Mouse (Mus musculus) hindbrain, embryonic 11.5 days (tissue): ENCODE data around the gene Sfswap. TPM values are rescaled to one million over a fixed set of nuclear protein-coding genes. Genes with fewer than 3 reads are reported as not detected.
A peak's percentile ranks its signal among the peaks of the same experiment; 100 is the strongest.

Experiments
- ATAC-seq: fragments of 200-750 bp; cut with Nextera tagmentation; 2 replicates; pipeline ENCODE4 v1.8.0; 2017; ENCODE audit warnings: mild to moderate bottlenecking, moderate TSS enrichment, moderate library complexity; ENCODE audit not compliant: low FRiP score
- DNase-seq: peaks from one replicate; pipeline ENCODE4 v3.0.0-alpha.2; 2015; ENCODE audit warnings: low spot score
- H3K27ac ChIP-seq: fragments of 300-500 bp; sonication (generic); 2 replicates; pipeline ENCODE4 v1.5.1; 2014; ENCODE audit warnings: mild to moderate bottlenecking, low read depth, low read length
- H3K27me3 ChIP-seq: fragments of 300-500 bp; sonication (generic); 2 replicates; pipeline ENCODE4 v1.6.1; 2014; ENCODE audit warnings: mild to moderate bottlenecking, low read length, moderate library complexity, mixed read lengths; ENCODE audit not compliant: control insufficient read depth, insufficient read depth
- H3K36me3 ChIP-seq: fragments of 300-500 bp; sonication (generic); 2 replicates; pipeline ENCODE4 v1.6.1; 2014; ENCODE audit warnings: mild to moderate bottlenecking, low read length, moderate library complexity, mixed read lengths; ENCODE audit not compliant: control insufficient read depth, insufficient read depth
- H3K4me1 ChIP-seq: fragments of 300-500 bp; sonication (generic); replicated peaks from 2 replicates; pipeline ENCODE4 v1.6.1; 2014; ENCODE audit warnings: low read length, mixed read lengths; ENCODE audit not compliant: control insufficient read depth, insufficient read depth
- H3K4me2 ChIP-seq: fragments of 300-500 bp; sonication (generic); replicated peaks from 2 replicates; pipeline ENCODE4 v1.6.1; 2014; ENCODE audit warnings: mild to moderate bottlenecking, low read depth, low read length
- H3K4me3 ChIP-seq: fragments of 300-500 bp; sonication (generic); 2 replicates; pipeline ENCODE4 v1.5.1; 2014; ENCODE audit warnings: low read depth, low read length
- H3K9ac ChIP-seq: fragments of 300-500 bp; sonication (generic); 2 replicates; pipeline ENCODE4 v1.6.1; 2014; ENCODE audit warnings: low read depth, low read length
- H3K9me3 ChIP-seq: fragments of 300-500 bp; sonication (generic); 2 replicates; pipeline ENCODE4 v1.6.1; 2016; ENCODE audit warnings: low read length; ENCODE audit not compliant: control insufficient read depth
- WGBS: fragments of 180-500 bp; shearing (Covaris S2); extraction: QIAGEN DNeasy Blood & Tissue Kit; methylation state at CpG from one replicate; pipeline ENCODE4 v1.1.7; 2014; 5-methylcytosine and 5-hydroxymethylcytosine counted together
- polyA plus RNA-seq: library from polyadenylated mRNA; unstranded; fragments of >200 nt; fragmentation: Nextera tagmentation; extraction: Ambion mirVana; gene quantifications from 2 replicates; pipeline ENCODE4 v1.2.1, GENCODE M21; 2014

The Sfswap gene
- polyA plus RNA-seq, 1 experiment from 2014 or later, result 59.0 TPM

GRCm38 (mm10) chr5:129559283-129559682, 58.3 kb downstream of the Sfswap start:
- Histone ChIP-seq H3K4me2 (no peak overlapping the region), H3K9ac (no peak overlapping the region), H3K4me3 (no peak overlapping the region), H3K36me3 (peaks cover 9% of the 10 kb centered on the region), H3K27me3 (no peaks in the 10 kb centered on the region), H3K27ac (no peak overlapping the region), H3K9me3 (no peaks in the 10 kb centered on the region), H3K4me1 (no peaks in the 10 kb centered on the region)
- 70% methylated on average over 11 of the region's 11 CpGs for WGBS
- ATAC-seq, result no peak
- DNase-seq, result no peak

GRCm38 (mm10) chr5:129562342-129562741, 61.3 kb downstream of the Sfswap start:
- DNase-seq (no peak), ATAC-seq (no peak)
- H3K4me3 ChIP-seq, result no peak overlapping the region
- H3K36me3 ChIP-seq, result peaks cover 2% of the 10 kb centered on the region
- no peaks in the 10 kb centered on the region for H3K9me3 ChIP-seq
- H3K27me3 ChIP-seq, result no peaks in the 10 kb centered on the region
- H3K4me2 ChIP-seq, result no peak overlapping the region
- H3K27ac ChIP-seq, result no peak overlapping the region
- no peaks in the 10 kb centered on the region for H3K4me1 ChIP-seq
- 93% methylated on average over 8 of the region's 8 CpGs for WGBS
- H3K9ac ChIP-seq, result no peak overlapping the region

- no peak overlapping the region for H3K4me3 ChIP-seq
- no peaks in the 10 kb centered on the region for H3K27me3 ChIP-seq
- H3K9ac ChIP-seq, result no peak overlapping the region
- no peak for ATAC-seq
- no peak overlapping the region for H3K4me2 ChIP-seq
- DNase-seq, result no peak
- no peaks in the 10 kb centered on the region for H3K9me3 ChIP-seq
- no peak overlapping the region for H3K27ac ChIP-seq
- peaks cover 14% of the 10 kb centered on the region for H3K36me3 ChIP-seq
- H3K4me1 ChIP-seq, result no peaks in the 10 kb centered on the region
- WGBS, result 93% methylated on average over 4 of the region's 4 CpGs
Measured at GRCm38 (mm10) chr5:129568596-129568995, 67.6 kb downstream of the Sfswap start.

GRCm38 (mm10) chr5:129578201-129578600, 77.2 kb downstream of the Sfswap start:
- Histone ChIP-seq H3K4me1 (no peaks in the 10 kb centered on the region), H3K4me2 (no peak overlapping the region), H3K36me3 (no peaks in the 10 kb centered on the region), H3K4me3 (no peak overlapping the region), H3K27ac (no peak overlapping the region), H3K9me3 (no peaks in the 10 kb centered on the region), H3K27me3 (peaks cover 5% of the 10 kb centered on the region; the same call in 1 of the 2 replicates), H3K9ac (no peak overlapping the region)
- 73% methylated on average over 12 of the region's 12 CpGs for WGBS
- ATAC-seq (no peak), DNase-seq (no peak)

GRCm38 (mm10) chr5:129580046-129580445, 79.0 kb downstream of the Sfswap start:
- no peaks in the 10 kb centered on the region for H3K9me3 ChIP-seq
- H3K36me3 ChIP-seq, result no peaks in the 10 kb centered on the region
- H3K4me1 ChIP-seq, result no peaks in the 10 kb centered on the region
- H3K27ac ChIP-seq, result no peak overlapping the region
- ATAC-seq (no peak), DNase-seq (no peak)
- H3K4me2 ChIP-seq, result no peak overlapping the region
- peaks cover 6% of the 10 kb centered on the region; the same call in 1 of the 2 replicates for H3K27me3 ChIP-seq
- H3K9ac ChIP-seq, result no peak overlapping the region
- WGBS, result 28% methylated on average over 6 of the region's 6 CpGs
- no peak overlapping the region for H3K4me3 ChIP-seq

GRCm38 (mm10) chr5:129580572-129580971, 79.6 kb downstream of the Sfswap start:
- no peak overlapping the region for H3K4me2 ChIP-seq
- H3K27me3 ChIP-seq, result peaks cover 9% of the 10 kb centered on the region
- no peak overlapping the region for H3K4me3 ChIP-seq
- H3K27ac ChIP-seq, result no peak overlapping the region
- H3K9me3 ChIP-seq, result no peaks in the 10 kb centered on the region
- no peaks in the 10 kb centered on the region for H3K4me1 ChIP-seq
- DNase-seq, result no peak
- H3K9ac ChIP-seq, result no peak overlapping the region
- no peak for ATAC-seq
- WGBS, result 78% methylated on average over 9 of the region's 9 CpGs
- H3K36me3 ChIP-seq, result no peaks in the 10 kb centered on the region

GRCm38 (mm10) chr5:129581015-129581414, 80.0 kb downstream of the Sfswap start:
- WGBS, result 78% methylated on average over 7 of the region's 7 CpGs
- Histone ChIP-seq H3K27ac (no peak overlapping the region), H3K9ac (no peak overlapping the region), H3K27me3 (peaks cover 9% of the 10 kb centered on the region), H3K36me3 (no peaks in the 10 kb centered on the region), H3K9me3 (no peaks in the 10 kb centered on the region), H3K4me3 (no peak overlapping the region), H3K4me1 (no peaks in the 10 kb centered on the region), H3K4me2 (no peak overlapping the region)
- ATAC-seq (no peak), DNase-seq (no peak)

GRCm38 (mm10) chr5:129583331-129583730, 82.3 kb downstream of the Sfswap start:
- Histone ChIP-seq H3K9me3 (no peaks in the 10 kb centered on the region), H3K27me3 (peaks cover 9% of the 10 kb centered on the region), H3K27ac (no peak overlapping the region), H3K4me3 (peak overlapping the region; percentile 79), H3K9ac (no peak overlapping the region; the same call in 1 of the 2 replicates), H3K4me2 (peak overlapping the region; percentile 99), H3K4me1 (0 out of 2 replicates have a peak, but pooled peaks cover 5% of the 10 kb centered on the region), H3K36me3 (no peaks in the 10 kb centered on the region)
- 5% methylated on average over 12 of the region's 12 CpGs for WGBS
- DNase-seq (no peak), ATAC-seq (no peak)

- Histone ChIP-seq H3K9me3 (no peaks in the 10 kb centered on the region), H3K27me3 (peaks cover 9% of the 10 kb centered on the region), H3K9ac (peak within 1 kb of the TSS; percentile 74), H3K36me3 (no peaks in the 10 kb centered on the region), H3K4me2 (peak within 1 kb of the TSS; percentile 99), H3K4me3 (peak within 1 kb of the TSS; percentile 79), H3K4me1 (0 out of 2 replicates have a peak, but pooled peaks cover 5% of the 10 kb centered on the region), H3K27ac (0 out of 2 replicates have a peak within 1 kb of the TSS, but pooled peaks have one; percentile 1)
- DNase-seq (peak; percentile 91), ATAC-seq (peak; percentile 88)
- under 1% methylated on average over 70 of the region's 80 CpGs for WGBS
Measured at GRCm38 (mm10) chr5:129583761-129584582, 83.0 kb downstream of the Sfswap start, which contains the start of gene Mmp17. TSS of gene Mmp17 (plus strand) at chr5:129584169.
